8 mouse cellular contexts compared by ENCODE assay signal in the genomic region with DNA sequence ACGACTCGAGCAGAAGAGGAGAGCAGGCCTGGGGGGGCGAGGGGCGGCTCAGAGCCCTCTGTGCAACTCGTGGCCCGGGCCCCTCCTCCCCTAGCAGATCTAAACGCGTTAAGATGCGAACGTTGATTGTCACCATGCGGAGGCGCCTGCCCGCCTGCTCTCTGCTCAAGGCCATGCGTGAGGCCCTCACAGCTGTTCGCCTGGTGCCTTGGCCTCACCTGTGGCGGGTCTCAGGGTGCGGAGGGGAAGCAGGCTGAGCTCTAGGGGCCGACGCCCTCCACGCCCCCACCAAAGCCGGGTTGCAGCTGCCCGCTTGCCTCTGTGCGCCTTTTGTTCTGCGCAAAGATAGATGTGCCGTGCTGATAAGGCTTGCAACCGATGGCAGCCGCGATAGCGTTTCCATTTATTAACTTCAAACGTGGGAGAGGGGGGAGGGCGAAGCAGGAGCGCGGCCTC. TPM values are rescaled to one million over a fixed set of nuclear protein-coding genes. Genes with fewer than 3 reads are reported as not detected.
DNase-seq lines count a peak whose midpoint lies in the region; ATAC-seq and TF ChIP-seq lines count a peak whose summit lies in the region.

No protein-coding gene starts in this region.

- TF ChIP-seq CTCF in kidney, postnatal 0 days (IDR thresholded peaks at IDR 0.05; ENCODE audit: low read depth): peak; percentile 38; the same call in 1 of the 2 replicates
- TF ChIP-seq CTCF in liver, postnatal 0 days (IDR thresholded peaks at IDR 0.05; ENCODE audit: low read depth): peak; percentile 46
- no peak for TF ChIP-seq CTCF in olfactory bulb, adult 2 months (IDR thresholded peaks at IDR 0.05; ENCODE audit: insufficient read depth, low read depth, low read length)

- no peak for ATAC-seq in heart, embryonic 12.5 days (ENCODE audit: insufficient number of reproducible peaks, low FRiP score)
- ATAC-seq in kidney, postnatal 0 days (replicated peaks; ENCODE audit: low FRiP score, low read depth): no peak
- no peak for ATAC-seq in liver, postnatal 0 days

- H3K9ac ChIP-seq in heart, embryonic 12.5 days: peak overlapping the region; percentile 90
- peak overlapping the region; percentile 75 for H3K9ac ChIP-seq in kidney, postnatal 0 days (ENCODE audit: low read depth, low read length)
- H3K9ac ChIP-seq in liver, postnatal 0 days (replicated peaks): peak overlapping the region; percentile 92

- no peaks in the 10 kb centered on the region for H3K27me3 ChIP-seq in heart, embryonic 12.5 days (replicated peaks)
- no peaks in the 10 kb centered on the region for H3K27me3 ChIP-seq in kidney, postnatal 0 days (ENCODE audit: insufficient read depth, low read length)
- H3K27me3 ChIP-seq in liver, postnatal 0 days (ENCODE audit: insufficient read depth, low read length): no peaks in the 10 kb centered on the region

- H3K4me2 ChIP-seq in heart, embryonic 12.5 days: peak overlapping the region; percentile 94
- peak overlapping the region; percentile 98 for H3K4me2 ChIP-seq in kidney, postnatal 0 days (ENCODE audit: low read length)
- peak overlapping the region; percentile 97 for H3K4me2 ChIP-seq in liver, postnatal 0 days (ENCODE audit: low read depth, low read length)

- peak overlapping the region; percentile 94 for H3K4me3 ChIP-seq in heart, embryonic 12.5 days
- peak overlapping the region; percentile 84 for H3K4me3 ChIP-seq in kidney, postnatal 0 days (replicated peaks; ENCODE audit: low read depth, low read length)
- H3K4me3 ChIP-seq in liver, postnatal 0 days (ENCODE audit: low read depth, low read length): peak overlapping the region; percentile 92
- peak overlapping the region; percentile 52 for H3K4me3 ChIP-seq in olfactory bulb, adult 2 months (ENCODE audit: insufficient read depth, low read depth, low read length)

- WGBS in heart, embryonic 12.5 days: under 1% methylated on average over 33 of the region's 33 CpGs
- 1% methylated on average over 33 of the region's 33 CpGs for WGBS in kidney, postnatal 0 days
- under 1% methylated on average over 32 of the region's 33 CpGs for WGBS in liver, postnatal 0 days (ENCODE audit: insufficient replicate concordance)
- 4% methylated on average over 33 of the region's 33 CpGs for WGBS in olfactory bulb, adult 2 months

- TF ChIP-seq POLR2A in olfactory bulb, adult 2 months (IDR thresholded peaks at IDR 0.05; ENCODE audit: insufficient read depth, low read depth, low read length): no peak

- peaks cover 70% of the 10 kb centered on the region for H3K4me1 ChIP-seq in heart, embryonic 12.5 days (replicated peaks)
- H3K4me1 ChIP-seq in kidney, postnatal 0 days (replicated peaks; ENCODE audit: insufficient read depth, low read length): peaks cover 15% of the 10 kb centered on the region
- peaks cover 70% of the 10 kb centered on the region for H3K4me1 ChIP-seq in liver, postnatal 0 days (ENCODE audit: insufficient read depth)
- H3K4me1 ChIP-seq in olfactory bulb, adult 2 months (ENCODE audit: control insufficient read depth, insufficient read depth, low read length): peaks cover 54% of the 10 kb centered on the region

- peak; percentile 38 to 60 for DNase-seq in left cerebral cortex, adult 18-20 months (ENCODE audit: low spot score in 2 of 2)
- no peak for DNase-seq in left cerebral cortex, adult 11 months (ENCODE audit: low spot score)
- peak; percentile 66 for DNase-seq in cerebellum, adult 9-11 months
- DNase-seq in kidney, postnatal 0 days (ENCODE audit: low spot score): peak; percentile 58
- peak; percentile 70 for DNase-seq in liver, postnatal 0 days
- DNase-seq in ovary, postnatal 14 days (ENCODE audit: low spot score): no peak

- H3K9me3 ChIP-seq in heart, embryonic 12.5 days (replicated peaks): no peaks in the 10 kb centered on the region
- H3K9me3 ChIP-seq in kidney, postnatal 0 days (replicated peaks; ENCODE audit: low read length): no peaks in the 10 kb centered on the region
- H3K9me3 ChIP-seq in liver, postnatal 0 days (ENCODE audit: low read length): no peaks in the 10 kb centered on the region

- peaks cover 11% of the 10 kb centered on the region; the same call in 1 of the 2 replicates for H3K36me3 ChIP-seq in heart, embryonic 12.5 days
- H3K36me3 ChIP-seq in kidney, postnatal 0 days (ENCODE audit: insufficient read depth, low read length): no peaks in the 10 kb centered on the region
- H3K36me3 ChIP-seq in liver, postnatal 0 days (replicated peaks; ENCODE audit: insufficient read depth, low read length): peaks cover 14% of the 10 kb centered on the region

- peak overlapping the region; percentile 86 for H3K27ac ChIP-seq in heart, embryonic 12.5 days (ENCODE audit: poor library complexity, severe bottlenecking)
- peak overlapping the region; percentile 43 for H3K27ac ChIP-seq in kidney, postnatal 0 days
- H3K27ac ChIP-seq in liver, postnatal 0 days (ENCODE audit: low read depth): peak overlapping the region; percentile 93
- no peak overlapping the region for H3K27ac ChIP-seq in olfactory bulb, adult 2 months (ENCODE audit: insufficient read depth, low read depth, low read length)

- TF ChIP-seq EP300 in liver, postnatal 0 days (IDR thresholded peaks at IDR 0.05; ENCODE audit: low read depth): no peak

RNA-seq across cellular contexts. Expression of gene Zfpm1, which starts 2.3 kb away (rescaled TPM):
- total RNA-seq in left cerebral cortex, adult 18-20 months (2021): 10 to 100 TPM; 35.6 to 37.5 TPM
- 8.0 and 9.2 TPM in 2 replicates for polyA plus RNA-seq in heart, embryonic 12.5 days (2016; fragmentation: Nextera tagmentation; extraction: Ambion mirVana)
- 1.4 and 2.3 TPM in 2 replicates for polyA plus RNA-seq in kidney, postnatal 0 days (2015; fragmentation: Nextera tagmentation; extraction: Ambion mirVana)
- 5.7 and 6.9 TPM in 2 replicates for polyA plus RNA-seq in liver, postnatal 0 days (2015; fragmentation: Nextera tagmentation; extraction: Ambion mirVana)
- not detected in 2 replicates for polyA plus RNA-seq in olfactory bulb, adult 2 months (2012; ENCODE audit: insufficient read depth, insufficient read length, low replicate concordance, missing spikeins)

Comparison
In these comparisons a context has a peak if more than half of its experiments do, and no peak if none do; other contexts are left out.
1. DNase-seq: peak in left cerebral cortex, adult 18-20 months (2 of 2), cerebellum, adult 9-11 months (single experiment), kidney, postnatal 0 days (single experiment) and liver, postnatal 0 days (single experiment); none in left cerebral cortex, adult 11 months (single experiment) and ovary, postnatal 14 days (single experiment).
2. Peak in every context shown above with its lines, with median percentiles within 50 percentile points of each other: H3K4me2 ChIP-seq, H3K4me3 ChIP-seq and H3K9ac ChIP-seq.